Mouse (Mus musculus): ENCODE measurements at regions not wholly inside any gene's neighbourhood (a gene's known extent, or its start where the extent isn't known, plus 50 kb on each side); places are given as distances from the start of the nearest gene placed in this dataset.
A peak's percentile ranks its signal among the peaks of the same experiment; 100 is the strongest.

DNA sequence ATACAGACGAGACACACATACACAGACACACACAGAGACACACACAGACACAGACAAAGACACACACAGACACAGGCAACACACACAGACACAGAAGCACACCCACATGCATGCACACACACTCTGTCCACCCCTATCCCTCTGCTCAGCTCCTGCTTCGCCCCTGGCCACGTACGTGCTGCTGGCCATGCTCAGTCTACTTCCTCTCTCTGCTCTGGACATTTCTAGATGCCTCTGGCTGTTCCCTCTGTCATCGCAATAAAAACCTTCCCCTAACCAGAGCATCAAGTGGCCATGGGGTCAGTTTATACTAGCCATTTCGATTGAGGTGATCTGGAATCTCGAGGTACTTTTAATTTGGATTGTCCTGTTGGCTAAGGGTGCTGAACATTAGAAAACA is 118.9 kb upstream of the Slc38a2 start:
- H3K9me3 ChIP-seq (replicated peaks; ENCODE audit: insufficient read depth, low read length), result no peaks in the 10 kb centered on the region
- TF ChIP-seq MEF2A (IDR thresholded peaks at IDR 0.05; ENCODE audit: extremely low read depth, insufficient replicate concordance, low read depth, low read length, poor library complexity, severe bottlenecking) (no peak), RCOR1 (IDR thresholded peaks at IDR 0.05; ENCODE audit: low read depth, low read length) (no peak)
- H3K4me1 ChIP-seq (ENCODE audit: control insufficient read depth in 1 of 2, insufficient read depth in 2 of 2, low read length in 2 of 2), result peaks cover 3 to 11% of the 10 kb centered on the region in 2 experiments; a peak in 3 of 4 replicates
- H3K27me3 ChIP-seq (ENCODE audit: control insufficient read depth in 1 of 2, insufficient read depth in 2 of 2, low read length in 2 of 2), result 0 out of 4 replicates have a peak, but pooled peaks cover 0 to 2% of the 10 kb centered on the region in 2 experiments
- no peak overlapping the region for H3K27ac ChIP-seq (ENCODE audit: control insufficient read depth, low read depth, low read length)
- H3K79me2 ChIP-seq (ENCODE audit: control insufficient read depth, insufficient read depth, low read length, poor library complexity), result no peaks in the 10 kb centered on the region
- no peak overlapping the region for H3K9ac ChIP-seq (ENCODE audit: control insufficient read depth, low read depth, low read length, poor library complexity, severe bottlenecking)
- no peak overlapping the region for H3K4me3 ChIP-seq (ENCODE audit: control insufficient read depth in 1 of 2, insufficient read depth in 1 of 2, low read depth in 2 of 2, low read length in 2 of 2)
- H3K36me3 ChIP-seq (ENCODE audit: control insufficient read depth in 1 of 2, insufficient read depth in 2 of 2, low read length in 2 of 2), result peaks cover 0 to 10% of the 10 kb centered on the region in 2 experiments; a peak in 2 of 4 replicates
- no peak for DNase-seq (ENCODE audit: low read depth, low spot score)

DNA sequence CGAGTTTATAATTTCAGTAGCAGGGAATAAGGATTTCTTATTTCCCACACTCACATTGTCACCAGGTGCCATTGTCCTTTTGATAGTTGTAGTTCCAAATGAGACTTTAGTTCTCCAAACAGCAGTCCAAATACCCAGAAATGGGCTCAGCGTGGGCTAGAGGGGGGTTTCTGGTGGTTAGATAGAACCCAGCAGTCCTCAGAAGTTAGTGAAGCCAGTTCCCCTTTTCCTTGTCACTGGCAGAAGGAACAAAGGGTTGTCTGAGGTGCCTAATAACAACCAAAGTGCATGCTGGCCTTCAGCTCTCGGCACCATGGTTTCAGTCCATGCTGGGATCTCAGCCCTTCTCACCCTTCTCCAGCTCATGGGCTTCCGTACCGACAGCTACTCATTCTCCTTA is 118.1 kb upstream of the Slc38a2 start:
- Histone ChIP-seq H3K27me3 (ENCODE audit: control insufficient read depth in 1 of 2, insufficient read depth in 2 of 2, low read length in 2 of 2) (0 out of 4 replicates have a peak, but pooled peaks cover 0 to 2% of the 10 kb centered on the region in 2 experiments), H3K27ac (ENCODE audit: control insufficient read depth, low read depth, low read length) (no peak overlapping the region), H3K36me3 (ENCODE audit: control insufficient read depth in 1 of 2, insufficient read depth in 2 of 2, low read length in 2 of 2) (peaks cover 0 to 10% of the 10 kb centered on the region in 2 experiments; a peak in 2 of 4 replicates), H3K4me3 (ENCODE audit: control insufficient read depth in 1 of 2, insufficient read depth in 1 of 2, low read depth in 2 of 2, low read length in 2 of 2) (no peak overlapping the region), H3K79me2 (ENCODE audit: control insufficient read depth, insufficient read depth, low read length, poor library complexity) (no peaks in the 10 kb centered on the region), H3K9me3 (replicated peaks; ENCODE audit: insufficient read depth, low read length) (no peaks in the 10 kb centered on the region), H3K4me1 (ENCODE audit: control insufficient read depth in 1 of 2, insufficient read depth in 2 of 2, low read length in 2 of 2) (peaks cover 3 to 11% of the 10 kb centered on the region in 2 experiments; a peak in 3 of 4 replicates), H3K9ac (ENCODE audit: control insufficient read depth, low read depth, low read length, poor library complexity, severe bottlenecking) (no peak overlapping the region)
- DNase-seq (ENCODE audit: low read depth, low spot score), result peak; percentile 68
- TF ChIP-seq ETS1 (IDR thresholded peaks at IDR 0.05; ENCODE audit: low read depth, low read length) (no peak), MYC (IDR thresholded peaks at IDR 0.05; ENCODE audit: low read depth, low read length) (no peak), CHD1 (IDR thresholded peaks at IDR 0.05; ENCODE audit: low read depth, low read length) (no peak), ELF1 (IDR thresholded peaks at IDR 0.05; ENCODE audit: low read depth, low read length) (no peak), E2F4 (IDR thresholded peaks at IDR 0.05; ENCODE audit: borderline replicate concordance, low read depth, low read length) (no peak), RCOR1 (IDR thresholded peaks at IDR 0.05; ENCODE audit: low read depth, low read length) (no peak), BHLHE40 (IDR thresholded peaks at IDR 0.05; ENCODE audit: borderline replicate concordance, low read depth, low read length) (no peak), GATA1 (IDR thresholded peaks at IDR 0.05; ENCODE audit: low read depth, low read length) (no peak)

DNA sequence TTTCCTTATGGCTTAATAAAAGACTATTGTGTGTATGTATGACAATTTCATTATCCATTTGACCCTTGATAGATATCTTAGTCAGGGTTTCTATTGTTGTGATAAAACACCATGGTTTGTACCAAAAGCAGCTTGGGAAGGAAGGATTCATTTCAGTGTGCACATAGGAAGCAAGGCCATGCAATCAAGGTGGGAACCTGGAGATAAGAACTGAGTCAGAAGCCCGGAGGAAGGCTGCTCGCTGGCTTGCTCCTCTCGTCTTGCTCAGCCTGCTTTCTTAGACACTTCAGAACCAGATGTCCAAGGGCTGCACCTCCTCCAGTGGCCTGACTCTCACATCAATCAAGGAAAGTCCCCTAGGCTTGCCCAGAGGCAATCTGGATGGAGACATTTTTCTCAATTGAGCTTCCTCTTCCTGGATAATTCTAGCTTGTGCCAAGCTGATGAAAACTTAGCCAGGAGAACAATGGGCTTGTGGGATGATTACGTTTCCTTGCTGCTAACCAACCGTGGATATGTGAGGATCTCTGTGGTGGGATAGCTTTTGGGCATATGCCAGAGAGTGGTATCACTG is 117.6 kb upstream of the Slc38a2 start:
- Histone ChIP-seq H3K27me3 (ENCODE audit: control insufficient read depth in 1 of 2, insufficient read depth in 2 of 2, low read length in 2 of 2) (0 out of 4 replicates have a peak, but pooled peaks cover 0 to 2% of the 10 kb centered on the region in 2 experiments), H3K36me3 (ENCODE audit: control insufficient read depth in 1 of 2, insufficient read depth in 2 of 2, low read length in 2 of 2) (peaks cover 0 to 10% of the 10 kb centered on the region in 2 experiments; a peak in 2 of 4 replicates), H3K9me3 (replicated peaks; ENCODE audit: insufficient read depth, low read length) (no peaks in the 10 kb centered on the region), H3K4me3 (ENCODE audit: control insufficient read depth in 1 of 2, insufficient read depth in 1 of 2, low read depth in 2 of 2, low read length in 2 of 2) (no peak overlapping the region), H3K27ac (ENCODE audit: control insufficient read depth, low read depth, low read length) (no peak overlapping the region), H3K79me2 (ENCODE audit: control insufficient read depth, insufficient read depth, low read length, poor library complexity) (no peaks in the 10 kb centered on the region), H3K9ac (ENCODE audit: control insufficient read depth, low read depth, low read length, poor library complexity, severe bottlenecking) (no peak overlapping the region), H3K4me1 (ENCODE audit: control insufficient read depth in 1 of 2, insufficient read depth in 2 of 2, low read length in 2 of 2) (peaks cover 3 to 11% of the 10 kb centered on the region in 2 experiments; a peak in 3 of 4 replicates)
- DNase-seq (ENCODE audit: low read depth, low spot score), result peak; percentile 62
- TF ChIP-seq NELFE (IDR thresholded peaks at IDR 0.05; ENCODE audit: low read depth, low read length) (no peak), GATA1 (IDR thresholded peaks at IDR 0.05; ENCODE audit: low read depth, low read length) (peak; percentile 76), CHD1 (IDR thresholded peaks at IDR 0.05; ENCODE audit: low read depth, low read length) (no peak), POLR2A (IDR thresholded peaks at IDR 0.05; ENCODE audit: control insufficient read depth in 1 of 2, insufficient read depth in 1 of 2, low read depth in 1 of 2, low read length in 2 of 2, poor library complexity in 1 of 2) (no peak), USF2 (IDR thresholded peaks at IDR 0.05; ENCODE audit: borderline replicate concordance in 1 of 2, insufficient read depth in 1 of 2, low read depth in 1 of 2, low read length in 2 of 2) (no peak), ETS1 (IDR thresholded peaks at IDR 0.05; ENCODE audit: low read depth, low read length) (no peak), TAL1 (IDR thresholded peaks at IDR 0.05; ENCODE audit: low read length) (peak; percentile 85), POLR2AphosphoS5 (IDR thresholded peaks at IDR 0.05; ENCODE audit: borderline replicate concordance, low read depth, low read length) (no peak), HCFC1 (IDR thresholded peaks at IDR 0.05; ENCODE audit: low read depth, low read length) (no peak), GABPA (IDR thresholded peaks at IDR 0.05; ENCODE audit: low read depth, low read length) (no peak), EP300 (IDR thresholded peaks at IDR 0.05; ENCODE audit: low read depth in 1 of 2, low read length in 2 of 2) (peak; percentile 19 to 34; a peak in 3 of 4 replicates), MXI1 (IDR thresholded peaks at IDR 0.05; ENCODE audit: low read depth, low read length) (no peak), KAT2A (conservative IDR thresholded peaks at IDR 0.05; ENCODE audit: low read depth, low read length) (no peak), BHLHE40 (IDR thresholded peaks at IDR 0.05; ENCODE audit: borderline replicate concordance, low read depth, low read length) (no peak), SMC3 (IDR thresholded peaks at IDR 0.05; ENCODE audit: low read depth, low read length) (no peak), RAD21 (IDR thresholded peaks at IDR 0.05; ENCODE audit: low read depth, low read length) (no peak)

Data from MEL (cell line).